9 mouse cellular contexts compared by ENCODE assay signal in genomic region chr4:81925611-81926010, GRCm38 (mm10).
"Had no signal": no experiment of that assay in that cellular context is flagged by ENCODE, and none has a peak within 500 bp of the region (broad histone marks: within the 10 kb centered on the region; RNA-seq: fewer than 3 reads in every experiment).

No protein-coding gene starts in this region.

- H3K4me2 ChIP-seq: limb, embryonic 12.5 days; liver, embryonic 13.5 days; midbrain, embryonic 13.5 days; neural tube, embryonic 15.5 days had no signal

- H3K4me3 ChIP-seq: limb, embryonic 12.5 days; liver, embryonic 13.5 days; midbrain, embryonic 13.5 days; neural tube, embryonic 15.5 days had no signal

- H3K27ac ChIP-seq: limb, embryonic 12.5 days; liver, embryonic 13.5 days; midbrain, embryonic 13.5 days; neural tube, embryonic 15.5 days had no signal

- ATAC-seq: liver, postnatal 0 days; midbrain, embryonic 13.5 days had no signal

- DNase-seq: kidney, postnatal 25 days; liver; liver, embryonic 13.5 days; liver, postnatal 0 days; right cerebral cortex, postnatal 25 days; thymus, postnatal 36 days had no signal

- H3K9ac ChIP-seq: limb, embryonic 12.5 days; liver, embryonic 13.5 days; liver, postnatal 0 days; midbrain, embryonic 13.5 days; neural tube, embryonic 15.5 days had no signal

- H3K9me3 ChIP-seq: limb, embryonic 12.5 days; liver, embryonic 13.5 days; midbrain, embryonic 13.5 days; neural tube, embryonic 15.5 days had no signal

- H3K4me1 ChIP-seq: liver, embryonic 13.5 days; neural tube, embryonic 15.5 days had no signal

- H3K27me3 ChIP-seq: limb, embryonic 12.5 days; liver, embryonic 13.5 days; midbrain, embryonic 13.5 days; neural tube, embryonic 15.5 days had no signal

- H3K36me3 ChIP-seq: limb, embryonic 12.5 days; liver, embryonic 13.5 days; midbrain, embryonic 13.5 days; neural tube, embryonic 15.5 days had no signal
